Mouse (Mus musculus): ENCODE results near the gene Exoc5. TPM values are rescaled to one million over a fixed set of nuclear protein-coding genes. Genes with fewer than 3 reads are reported as not detected.

The Exoc5 gene
- polyA plus RNA-seq, 1 experiment from 2014 or later, result 78.5 TPM

DNA sequence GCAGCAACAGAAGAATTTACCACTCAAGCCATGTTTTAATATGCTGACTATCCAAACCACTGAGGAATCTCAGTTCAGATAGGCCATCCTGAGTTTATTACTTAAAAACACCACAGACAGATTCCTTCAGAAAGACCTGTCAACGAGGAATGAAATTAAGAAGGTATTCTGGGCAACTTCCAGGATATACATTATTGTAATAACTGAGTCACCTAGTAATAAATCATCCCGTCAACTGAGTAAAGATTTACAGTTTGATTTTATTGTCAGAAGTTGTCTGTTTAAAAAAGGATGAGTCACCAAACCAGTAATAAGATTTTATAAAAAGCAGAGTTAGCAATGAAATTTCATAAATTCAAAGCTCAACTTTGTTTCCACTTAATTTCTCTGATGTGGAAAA is 2.6 kb downstream of the Exoc5 start:
- no peak for ATAC-seq (ENCODE audit: low FRiP score)
- Histone ChIP-seq H3K4me1 (replicated peaks) (peaks cover 25% of the 10 kb centered on the region), H3K9me3 (no peaks in the 10 kb centered on the region), H3K4me3 (no peak overlapping the region), H3K4me2 (peak overlapping the region; percentile 39), H3K9ac (no peak overlapping the region), H3K27me3 (no peaks in the 10 kb centered on the region), H3K27ac (no peak overlapping the region), H3K36me3 (no peaks in the 10 kb centered on the region)
- WGBS, result 87% methylated on average over 2 of the region's 2 CpGs

DNA sequence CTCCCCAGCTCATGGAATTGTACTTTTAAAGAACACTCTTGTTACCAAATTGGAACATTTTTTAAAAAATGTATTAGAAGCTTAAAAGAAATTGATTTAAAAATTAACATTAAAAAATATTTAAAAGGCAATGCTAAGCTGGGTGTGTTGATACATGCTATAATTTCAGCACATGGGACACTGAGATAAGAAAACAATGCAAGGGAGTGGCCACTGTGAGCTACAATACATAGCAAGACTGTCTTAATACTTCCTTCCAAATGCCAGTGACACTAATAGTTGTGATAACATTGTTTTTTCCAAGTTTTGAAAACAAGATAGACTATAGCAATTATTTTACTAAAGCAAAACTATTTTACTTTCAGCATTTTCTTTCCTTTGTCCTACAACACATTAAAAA is 17.0 kb downstream of the Exoc5 start:
- Histone ChIP-seq H3K27ac (no peak overlapping the region), H3K9me3 (no peaks in the 10 kb centered on the region), H3K9ac (no peak overlapping the region), H3K4me2 (no peak overlapping the region), H3K27me3 (no peaks in the 10 kb centered on the region), H3K36me3 (peaks cover 13% of the 10 kb centered on the region), H3K4me3 (no peak overlapping the region), H3K4me1 (replicated peaks) (no peaks in the 10 kb centered on the region)
- no peak for ATAC-seq (ENCODE audit: low FRiP score)

DNA sequence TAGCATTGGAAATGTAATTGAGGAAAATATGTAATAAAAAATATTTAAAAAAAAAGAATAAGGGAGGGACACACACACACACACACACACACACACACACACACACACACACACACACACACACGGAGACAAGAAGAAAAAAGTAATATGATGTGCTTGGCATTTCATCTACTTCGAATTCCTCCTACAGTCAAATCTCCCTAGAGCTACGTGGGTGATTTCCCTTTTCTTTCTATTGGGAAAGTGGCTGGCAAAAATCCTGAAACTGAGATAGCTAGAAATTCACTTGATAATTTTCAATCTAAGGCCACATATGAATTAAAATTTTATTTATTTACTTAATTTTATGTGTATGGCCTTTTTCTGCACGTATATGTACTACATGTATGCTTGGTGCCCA is 20.8 kb downstream of the Exoc5 start:
- no peak overlapping the region for H3K9ac ChIP-seq
- peaks cover 8% of the 10 kb centered on the region for H3K36me3 ChIP-seq
- no peaks in the 10 kb centered on the region for H3K9me3 ChIP-seq
- H3K27ac ChIP-seq, result no peak overlapping the region
- no peaks in the 10 kb centered on the region for H3K4me1 ChIP-seq (replicated peaks)
- ATAC-seq (ENCODE audit: low FRiP score), result no peak
- H3K4me2 ChIP-seq, result no peak overlapping the region
- H3K4me3 ChIP-seq, result no peak overlapping the region
- 93% methylated on average over 4 of the region's 4 CpGs for WGBS
- no peaks in the 10 kb centered on the region for H3K27me3 ChIP-seq

GRCm38 (mm10) chr14:49028991-49029390 is 37.5 kb downstream of the Exoc5 start:
- WGBS, result 88% methylated on average over 5 of the region's 5 CpGs
- Histone ChIP-seq H3K4me3 (no peak overlapping the region), H3K4me1 (replicated peaks) (no peaks in the 10 kb centered on the region), H3K9ac (no peak overlapping the region), H3K27me3 (no peaks in the 10 kb centered on the region), H3K36me3 (peaks cover 33% of the 10 kb centered on the region), H3K9me3 (no peaks in the 10 kb centered on the region), H3K4me2 (no peak overlapping the region), H3K27ac (no peak overlapping the region)
- ATAC-seq (ENCODE audit: low FRiP score), result no peak

- WGBS, result 73% methylated on average over 3 of the region's 3 CpGs
- Histone ChIP-seq H3K4me3 (no peak overlapping the region), H3K4me1 (replicated peaks) (no peaks in the 10 kb centered on the region), H3K27ac (no peak overlapping the region), H3K9me3 (no peaks in the 10 kb centered on the region), H3K9ac (no peak overlapping the region), H3K27me3 (no peaks in the 10 kb centered on the region), H3K36me3 (peaks cover 28% of the 10 kb centered on the region), H3K4me2 (no peak overlapping the region)
- ATAC-seq (ENCODE audit: low FRiP score), result no peak
Observed at GRCm38 (mm10) chr14:49027779-49028368, 38.6 kb downstream of the Exoc5 start.

- ATAC-seq (ENCODE audit: low FRiP score), result no peak
- Histone ChIP-seq H3K27ac (no peak overlapping the region), H3K4me3 (no peak overlapping the region), H3K36me3 (peaks cover 28% of the 10 kb centered on the region), H3K4me2 (no peak overlapping the region), H3K4me1 (replicated peaks) (no peaks in the 10 kb centered on the region), H3K27me3 (no peaks in the 10 kb centered on the region), H3K9me3 (no peaks in the 10 kb centered on the region), H3K9ac (no peak overlapping the region)
- 90% methylated on average over 6 of the region's 6 CpGs for WGBS
Observed at GRCm38 (mm10) chr14:49027040-49027778, 39.2 kb downstream of the Exoc5 start.

- H3K9me3 ChIP-seq, result no peaks in the 10 kb centered on the region
- ATAC-seq (ENCODE audit: low FRiP score), result no peak
- no peak overlapping the region for H3K4me2 ChIP-seq
- peaks cover 37% of the 10 kb centered on the region for H3K36me3 ChIP-seq
- no peaks in the 10 kb centered on the region for H3K27me3 ChIP-seq
- no peak overlapping the region for H3K27ac ChIP-seq
- H3K4me3 ChIP-seq, result no peak overlapping the region
- WGBS, result 89% methylated on average over 5 of the region's 5 CpGs
- no peaks in the 10 kb centered on the region for H3K4me1 ChIP-seq (replicated peaks)
- H3K9ac ChIP-seq, result no peak overlapping the region
Observed at GRCm38 (mm10) chr14:49019765-49020164, 46.7 kb downstream of the Exoc5 start.

DNA sequence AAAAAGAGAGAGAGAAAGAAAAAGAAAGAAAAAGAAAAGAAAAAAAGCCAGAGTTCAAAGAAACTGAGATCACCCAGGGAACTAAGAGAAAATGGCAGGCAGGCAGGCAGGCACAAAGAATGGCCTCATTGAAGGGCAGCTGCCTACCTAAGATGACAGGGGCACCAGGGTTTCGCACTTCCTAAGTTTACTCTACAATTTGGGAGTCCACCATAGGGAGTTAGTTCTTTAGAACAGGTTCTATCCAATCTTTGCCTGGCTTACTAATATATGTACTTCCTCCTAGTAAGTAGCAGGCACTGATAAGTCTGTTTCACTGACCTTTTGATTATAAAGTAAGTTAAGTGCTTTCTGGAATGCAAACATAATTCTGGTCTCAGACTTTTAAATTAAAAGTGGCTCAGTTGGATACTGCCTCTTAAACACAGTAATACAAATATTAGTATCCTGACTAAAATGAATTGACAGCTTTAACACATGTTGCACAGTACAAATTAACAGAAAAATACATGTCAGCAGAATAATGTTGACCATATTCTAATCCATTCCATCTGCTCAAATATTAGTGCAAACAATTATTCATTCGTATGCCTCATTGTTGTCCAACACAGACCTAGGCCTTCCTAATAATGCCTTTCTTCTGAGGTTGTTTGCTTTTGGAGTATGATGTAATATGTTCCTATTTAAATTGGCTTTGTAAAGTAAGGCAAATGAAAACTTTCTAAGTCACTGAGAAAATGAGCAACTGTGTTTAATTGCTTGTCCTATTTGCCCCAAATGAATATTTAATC is 57.9 kb downstream of the Exoc5 start:
- Histone ChIP-seq H3K4me1 (replicated peaks) (no peaks in the 10 kb centered on the region), H3K36me3 (no peaks in the 10 kb centered on the region; the same call in 1 of the 2 replicates), H3K4me2 (no peak overlapping the region), H3K27ac (no peak overlapping the region), H3K9ac (no peak overlapping the region), H3K4me3 (no peak overlapping the region), H3K9me3 (no peaks in the 10 kb centered on the region), H3K27me3 (no peaks in the 10 kb centered on the region)
- WGBS, result 88% methylated on average over 2 of the region's 2 CpGs
- no peak for ATAC-seq (ENCODE audit: low FRiP score)

- Histone ChIP-seq H3K27ac (no peak overlapping the region), H3K4me1 (replicated peaks) (no peaks in the 10 kb centered on the region), H3K9ac (no peak overlapping the region), H3K9me3 (no peaks in the 10 kb centered on the region), H3K4me3 (no peak overlapping the region), H3K36me3 (no peaks in the 10 kb centered on the region; the same call in 1 of the 2 replicates), H3K27me3 (no peaks in the 10 kb centered on the region), H3K4me2 (no peak overlapping the region)
- no peak for ATAC-seq (ENCODE audit: low FRiP score)
- WGBS, result 90% methylated on average over 2 of the region's 2 CpGs
Observed at GRCm38 (mm10) chr14:49007979-49008378, 58.5 kb downstream of the Exoc5 start.

GRCm38 (mm10) chr14:49001655-49002054 is 64.8 kb downstream of the Exoc5 start:
- H3K4me1 ChIP-seq (replicated peaks), result no peaks in the 10 kb centered on the region
- H3K4me2 ChIP-seq, result no peak overlapping the region
- no peak overlapping the region for H3K9ac ChIP-seq
- no peaks in the 10 kb centered on the region for H3K36me3 ChIP-seq
- no peak overlapping the region for H3K4me3 ChIP-seq
- H3K27ac ChIP-seq, result no peak overlapping the region
- ATAC-seq (ENCODE audit: low FRiP score), result no peak
- WGBS, result 80% methylated on average over 3 of the region's 3 CpGs
- no peaks in the 10 kb centered on the region for H3K27me3 ChIP-seq
- no peaks in the 10 kb centered on the region for H3K9me3 ChIP-seq

- H3K27me3 ChIP-seq, result no peaks in the 10 kb centered on the region
- no peak overlapping the region for H3K4me3 ChIP-seq
- no peaks in the 10 kb centered on the region for H3K4me1 ChIP-seq (replicated peaks)
- H3K9ac ChIP-seq, result no peak overlapping the region
- H3K36me3 ChIP-seq, result no peaks in the 10 kb centered on the region
- ATAC-seq (ENCODE audit: low FRiP score), result no peak
- 0 out of 2 replicates have a peak, but pooled peaks cover 2% of the 10 kb centered on the region for H3K9me3 ChIP-seq
- no peak overlapping the region for H3K4me2 ChIP-seq
- H3K27ac ChIP-seq, result no peak overlapping the region
- WGBS, result 41% methylated on average over 4 of the region's 4 CpGs
Observed at GRCm38 (mm10) chr14:48998795-48999194, 67.7 kb downstream of the Exoc5 start.

- ATAC-seq (ENCODE audit: low FRiP score), result no peak
- H3K4me2 ChIP-seq, result no peak overlapping the region
- H3K27ac ChIP-seq, result no peak overlapping the region
- WGBS, result 89% methylated on average over 3 of the region's 3 CpGs
- H3K36me3 ChIP-seq, result no peaks in the 10 kb centered on the region
- H3K9ac ChIP-seq, result no peak overlapping the region
- peaks cover 18% of the 10 kb centered on the region for H3K4me1 ChIP-seq (replicated peaks)
- 0 out of 2 replicates have a peak, but pooled peaks cover 2% of the 10 kb centered on the region for H3K9me3 ChIP-seq
- H3K27me3 ChIP-seq, result no peaks in the 10 kb centered on the region
- no peak overlapping the region for H3K4me3 ChIP-seq
Observed at GRCm38 (mm10) chr14:48993861-48994260, 72.6 kb downstream of the Exoc5 start.

Measured in hindbrain, embryonic 13.5 days (tissue).